ENCODE assay signal across 8 mouse cellular contexts in the genomic region with DNA sequence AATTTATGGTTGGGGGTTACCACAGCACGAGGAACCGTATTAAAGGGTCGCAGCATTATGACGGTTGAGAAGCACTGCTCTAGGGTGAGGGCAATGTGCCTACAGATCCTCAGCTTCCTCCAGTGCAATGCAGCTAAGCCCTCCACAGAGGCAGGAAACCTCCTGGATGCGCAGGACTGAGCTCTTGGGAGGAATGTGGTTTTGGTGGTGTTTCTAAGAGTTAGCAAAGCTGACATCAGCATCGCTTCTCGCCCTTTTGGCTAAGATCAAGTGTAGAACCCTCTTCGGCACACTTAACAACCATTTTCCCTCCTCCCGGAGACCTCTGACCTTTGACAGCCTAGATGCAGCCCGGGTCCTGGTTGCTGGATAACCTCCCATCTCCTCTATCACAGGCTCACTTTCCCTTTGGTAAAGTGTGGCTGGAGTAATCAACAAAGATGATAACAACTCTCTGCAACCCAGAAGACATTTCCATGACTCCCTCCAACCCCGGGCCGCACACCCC. TPM values are rescaled to one million over a fixed set of nuclear protein-coding genes. Genes with fewer than 3 reads are reported as not detected.
DNase-seq lines count a peak whose midpoint lies in the region; ATAC-seq and TF ChIP-seq lines count a peak whose summit lies in the region.

No protein-coding gene starts in this region.

- no peak for TF ChIP-seq EP300 in MEL (IDR thresholded peaks at IDR 0.05; ENCODE audit: low read depth in 1 of 2, low read length in 2 of 2)

- peak overlapping the region; percentile 60 for H3K4me3 ChIP-seq in heart, embryonic 10.5 days
- H3K4me3 ChIP-seq in MEL (ENCODE audit: control insufficient read depth in 1 of 2, insufficient read depth in 1 of 2, low read depth in 2 of 2, low read length in 2 of 2) (peak overlapping the region; percentile 59 to 82; a peak in 3 of 4 replicates), macrophage (ENCODE audit: inconsistent target) (peak overlapping the region; percentile 46)
- H3K4me3 ChIP-seq in hindbrain, postnatal 0 days (ENCODE audit: low read length), result peak overlapping the region; percentile 24

- H3K27ac ChIP-seq in heart, embryonic 10.5 days, result peak overlapping the region; percentile 52; the same call in 1 of the 2 replicates
- H3K27ac ChIP-seq in MEL (ENCODE audit: control insufficient read depth, low read depth, low read length) (no peak overlapping the region), macrophage (peak overlapping the region; percentile 15)
- H3K27ac ChIP-seq in hindbrain, postnatal 0 days, result no peak overlapping the region

- ATAC-seq in hindbrain, postnatal 0 days, result no peak

- WGBS in heart, embryonic 10.5 days, result 34% methylated on average over 12 of the region's 12 CpGs
- WGBS in hindbrain, postnatal 0 days, result 39% methylated on average over 12 of the region's 12 CpGs
- WGBS in macrophage (ENCODE audit: missing documents), result 6% methylated on average over 12 of the region's 12 CpGs

- peak overlapping the region; percentile 47 for H3K9ac ChIP-seq in MEL (ENCODE audit: control insufficient read depth, low read depth, low read length, poor library complexity, severe bottlenecking)
- no peak overlapping the region for H3K9ac ChIP-seq in hindbrain, postnatal 0 days (replicated peaks; ENCODE audit: low read length)

- H3K27me3 ChIP-seq in heart, embryonic 10.5 days (ENCODE audit: insufficient read depth, poor library complexity, severe bottlenecking), result peaks cover 63% of the 10 kb centered on the region
- no peaks in the 10 kb centered on the region for H3K27me3 ChIP-seq in MEL (ENCODE audit: control insufficient read depth in 1 of 2, insufficient read depth in 2 of 2, low read length in 2 of 2)
- H3K27me3 ChIP-seq in hindbrain, postnatal 0 days (ENCODE audit: insufficient read depth, low read length), result peaks cover 7% of the 10 kb centered on the region

- H3K9me3 ChIP-seq in heart, embryonic 10.5 days, result no peaks in the 10 kb centered on the region
- no peaks in the 10 kb centered on the region for H3K9me3 ChIP-seq in MEL (replicated peaks; ENCODE audit: insufficient read depth, low read length)
- H3K9me3 ChIP-seq in hindbrain, postnatal 0 days (ENCODE audit: low read length), result no peaks in the 10 kb centered on the region

- no peak for DNase-seq in heart, embryonic 10.5 days (ENCODE audit: low spot score)
- no peak for DNase-seq in heart, postnatal 10 days
- peak; percentile 27 for DNase-seq in MEL (ENCODE audit: low read depth, low spot score)
- DNase-seq in hindbrain, postnatal 0 days (ENCODE audit: low spot score), result no peak
- DNase-seq in spleen, adult 18-20 months, result no peak
- no peak for DNase-seq in left cerebral cortex, postnatal 14 days (ENCODE audit: low spot score in 2 of 2)
- no peak for DNase-seq in cerebellum, adult 18-20 months

- TF ChIP-seq CTCF in MEL (IDR thresholded peaks at IDR 0.05 in 2 of 3, conservative IDR thresholded peaks at IDR 0.05 in 1 of 3; ENCODE audit: control insufficient read depth in 1 of 3, insufficient read depth in 1 of 3, low read depth in 2 of 3, low read length in 3 of 3, poor library complexity in 1 of 3, severe bottlenecking in 1 of 3), result no peak
- TF ChIP-seq CTCF in hindbrain, postnatal 0 days (IDR thresholded peaks at IDR 0.05; ENCODE audit: low read depth), result no peak

- TF ChIP-seq POLR2A in MEL (IDR thresholded peaks at IDR 0.05; ENCODE audit: control insufficient read depth in 1 of 2, insufficient read depth in 1 of 2, low read depth in 1 of 2, low read length in 2 of 2, poor library complexity in 1 of 2), result no peak

- H3K4me1 ChIP-seq in heart, embryonic 10.5 days, result peaks cover 22% of the 10 kb centered on the region
- peaks cover 0 to 15% of the 10 kb centered on the region in 2 experiments for H3K4me1 ChIP-seq in MEL (ENCODE audit: control insufficient read depth in 1 of 2, insufficient read depth in 2 of 2, low read length in 2 of 2)
- H3K4me1 ChIP-seq in hindbrain, postnatal 0 days (ENCODE audit: insufficient read depth, low read length), result no peaks in the 10 kb centered on the region

- H3K36me3 ChIP-seq in heart, embryonic 10.5 days, result no peaks in the 10 kb centered on the region
- H3K36me3 ChIP-seq in MEL (ENCODE audit: control insufficient read depth in 1 of 2, insufficient read depth in 2 of 2, low read length in 2 of 2), result peaks cover 0 to 4% of the 10 kb centered on the region in 2 experiments; a peak in 2 of 4 replicates
- H3K36me3 ChIP-seq in hindbrain, postnatal 0 days (ENCODE audit: insufficient read depth, low read length), result no peaks in the 10 kb centered on the region
- H3K36me3 ChIP-seq in macrophage (ENCODE audit: inconsistent target), result no peaks in the 10 kb centered on the region

- no peak for TF ChIP-seq RAD21 in MEL (IDR thresholded peaks at IDR 0.05; ENCODE audit: low read depth, low read length)

- intact Hi-C loops in heart, postnatal 10 days (cut with DNase I), result no loop called here
- intact Hi-C loops in left cerebral cortex, postnatal 14 days (cut with DNase I), result no loop called here

- H3K4me2 ChIP-seq in hindbrain, postnatal 0 days (ENCODE audit: low read depth, low read length), result peak overlapping the region; percentile 51

- H3K79me2 ChIP-seq in MEL (ENCODE audit: control insufficient read depth, insufficient read depth, low read length, poor library complexity), result no peaks in the 10 kb centered on the region
- peaks cover 44% of the 10 kb centered on the region for H3K79me2 ChIP-seq in macrophage (ENCODE audit: inconsistent target)

TF ChIP-seq in MEL, 35 proteins besides CTCF, POLR2A, EP300 and RAD21:
- TF ChIP-seq USF2 (IDR thresholded peaks at IDR 0.05; ENCODE audit: borderline replicate concordance in 1 of 2, insufficient read depth in 1 of 2, low read depth in 1 of 2, low read length in 2 of 2), result no peak
- no peak for TF ChIP-seq MAFK (IDR thresholded peaks at IDR 0.05; ENCODE audit: borderline replicate concordance, low read depth, low read length)
- no peak for TF ChIP-seq BHLHE40 (IDR thresholded peaks at IDR 0.05; ENCODE audit: borderline replicate concordance, low read depth, low read length)
- TF ChIP-seq ZC3H11A (IDR thresholded peaks at IDR 0.05; ENCODE audit: low read depth, low read length), result no peak
- no peak for TF ChIP-seq CHD2 (IDR thresholded peaks at IDR 0.05; ENCODE audit: low read length)
- no peak for TF ChIP-seq SMC3 (IDR thresholded peaks at IDR 0.05; ENCODE audit: low read depth, low read length)
- no peak for TF ChIP-seq ZNF384 (IDR thresholded peaks at IDR 0.05; ENCODE audit: low read depth, low read length)
- no peak for TF ChIP-seq E2F4 (IDR thresholded peaks at IDR 0.05; ENCODE audit: borderline replicate concordance, low read depth, low read length)
- TF ChIP-seq GABPA (IDR thresholded peaks at IDR 0.05; ENCODE audit: low read depth, low read length), result no peak
- no peak for TF ChIP-seq USF1 (IDR thresholded peaks at IDR 0.05; ENCODE audit: low read depth, low read length)
- no peak for TF ChIP-seq GATA1 (IDR thresholded peaks at IDR 0.05; ENCODE audit: low read depth, low read length)
- TF ChIP-seq TBP (IDR thresholded peaks at IDR 0.05; ENCODE audit: low read depth, low read length), result no peak
- TF ChIP-seq JUND (IDR thresholded peaks at IDR 0.05; ENCODE audit: low read depth, low read length), result no peak
- no peak for TF ChIP-seq KAT2A (conservative IDR thresholded peaks at IDR 0.05; ENCODE audit: low read depth, low read length)
- no peak for TF ChIP-seq MYB (IDR thresholded peaks at IDR 0.05; ENCODE audit: low read depth, low read length)
- no peak for TF ChIP-seq SIN3A (IDR thresholded peaks at IDR 0.05; ENCODE audit: low read length)
- TF ChIP-seq TCF12 (IDR thresholded peaks at IDR 0.05; ENCODE audit: low read depth, low read length), result no peak
- TF ChIP-seq CHD1 (IDR thresholded peaks at IDR 0.05; ENCODE audit: low read depth, low read length), result no peak
- TF ChIP-seq HCFC1 (IDR thresholded peaks at IDR 0.05; ENCODE audit: low read depth, low read length), result no peak
- no peak for TF ChIP-seq ZMIZ1 (IDR thresholded peaks at IDR 0.05; ENCODE audit: low read depth, low read length)

RNA-seq across cellular contexts. Expression of a gene that starts 1.2 kb away (rescaled TPM):
- 0.41 and 1.1 TPM in 2 replicates for polyA plus RNA-seq in heart, embryonic 10.5 days (2016; fragmentation: Nextera tagmentation; extraction: Ambion mirVana)
- total RNA-seq in heart, postnatal 10 days (2021), result 1 to 10 TPM in 1 of 2 experiments, under 1 TPM in 1; 0.62 to 1.1 TPM
- 12.5 and 16.2 TPM in 2 replicates for total RNA-seq in MEL (2012; rRNA removed)
- 10 to 100 TPM in 1 of 2 experiments, not detected in 1; 10.8 TPM for polyA plus RNA-seq in MEL (2012; ENCODE audit: insufficient read depth in 1 of 2, insufficient read length in 2 of 2, low read depth in 1 of 2, low replicate concordance in 2 of 2, missing spikeins in 1 of 2)
- total RNA-seq in hindbrain, postnatal 0 days (2014; rRNA removed), result 2.0 TPM in 1 of 2 replicates, not detected in the other
- 0.93 and 1.2 TPM in 2 replicates for polyA plus RNA-seq in hindbrain, postnatal 0 days (2015; fragmentation: Nextera tagmentation; extraction: Ambion mirVana)
- 10 to 100 TPM in 13 of 26 experiments, 1 to 10 TPM in 13; 1.5 to 48.4 (median 10.7) TPM for total RNA-seq in macrophage (2018; cell fraction: chromatin; rRNA removed)
- total RNA-seq in macrophage (2018; cell fraction: cytosol; rRNA removed), result 10 to 100 TPM; 10.5 to 38.8 (median 20.5) TPM
- total RNA-seq in macrophage (2018; cell fraction: nucleus; rRNA removed), result 10 to 100 TPM in 15 of 26 experiments, 1 to 10 TPM in 11; 3.7 to 42.9 (median 10.8) TPM
- polyA plus RNA-seq in macrophage (2018), result 17.9 to 41.2 TPM (median 39.0 TPM) in 3 replicates
- 1 to 10 TPM; 2.5 to 5.0 TPM for total RNA-seq in left cerebral cortex, postnatal 14 days (2021)

RNA-seq across cellular contexts. Expression of a gene that starts 31.4 kb away (rescaled TPM):
- 52.7 and 64.6 TPM in 2 replicates for polyA plus RNA-seq in heart, embryonic 10.5 days (2016; fragmentation: Nextera tagmentation; extraction: Ambion mirVana)
- 100 to 1,000 TPM; 112 to 117 TPM for total RNA-seq in heart, postnatal 10 days (2021)
- total RNA-seq in MEL (2012; rRNA removed), result 14.5 and 15.8 TPM in 2 replicates
- polyA plus RNA-seq in MEL (2012; ENCODE audit: insufficient read depth in 1 of 2, insufficient read length in 2 of 2, low read depth in 1 of 2, low replicate concordance in 2 of 2, missing spikeins in 1 of 2) (10 to 100 TPM in 1 of 2 experiments, not detected in 1; 51.8 TPM), macrophage (2018) (133 to 174 TPM (median 144 TPM) in 3 replicates)
- 18.4 and 34.8 TPM in 2 replicates for total RNA-seq in hindbrain, postnatal 0 days (2014; rRNA removed)
- 49.6 and 50.8 TPM in 2 replicates for polyA plus RNA-seq in hindbrain, postnatal 0 days (2015; fragmentation: Nextera tagmentation; extraction: Ambion mirVana)
- total RNA-seq in macrophage (2018; cell fraction: chromatin; rRNA removed), result 100 to 1,000 TPM in 16 of 26 experiments, 10 to 100 TPM in 10; 39.0 to 263 (median 106) TPM
- total RNA-seq in macrophage (2018; cell fraction: cytosol; rRNA removed), result 100 to 1,000 TPM in 24 of 26 experiments, 10 to 100 TPM in 2; 89.0 to 237 (median 139) TPM
- total RNA-seq in macrophage (2018; cell fraction: nucleus; rRNA removed), result 100 to 1,000 TPM in 13 of 26 experiments, 10 to 100 TPM in 13; 48.7 to 301 (median 97.5) TPM
- 10 to 100 TPM in 1 of 2 experiments, 1 to 10 TPM in 1; 9.9 to 14.1 TPM for total RNA-seq in left cerebral cortex, postnatal 14 days (2021)

Comparison
In these comparisons a context has a peak if more than half of its experiments do, and no peak if none do; other contexts are left out.
1. H3K27ac ChIP-seq: peak in heart, embryonic 10.5 days (single experiment) and macrophage (single experiment); none in MEL (single experiment) and hindbrain, postnatal 0 days (single experiment).
2. Peak in every context shown above with its lines, with median percentiles within 50 percentile points of each other: H3K4me3 ChIP-seq.